Mouse (Mus musculus) 416B (cell line): ENCODE measurements at regions not wholly inside any gene's neighbourhood (a gene's known extent, or its start where the extent isn't known, plus 50 kb on each side); places are given as distances from the start of the nearest gene placed in this dataset.

ENCODE experiments used
- DNase-seq: peaks from one replicate; pipeline ENCODE4 v3.0.0; 2011; ENCODE audit warnings: low read depth

DNA sequence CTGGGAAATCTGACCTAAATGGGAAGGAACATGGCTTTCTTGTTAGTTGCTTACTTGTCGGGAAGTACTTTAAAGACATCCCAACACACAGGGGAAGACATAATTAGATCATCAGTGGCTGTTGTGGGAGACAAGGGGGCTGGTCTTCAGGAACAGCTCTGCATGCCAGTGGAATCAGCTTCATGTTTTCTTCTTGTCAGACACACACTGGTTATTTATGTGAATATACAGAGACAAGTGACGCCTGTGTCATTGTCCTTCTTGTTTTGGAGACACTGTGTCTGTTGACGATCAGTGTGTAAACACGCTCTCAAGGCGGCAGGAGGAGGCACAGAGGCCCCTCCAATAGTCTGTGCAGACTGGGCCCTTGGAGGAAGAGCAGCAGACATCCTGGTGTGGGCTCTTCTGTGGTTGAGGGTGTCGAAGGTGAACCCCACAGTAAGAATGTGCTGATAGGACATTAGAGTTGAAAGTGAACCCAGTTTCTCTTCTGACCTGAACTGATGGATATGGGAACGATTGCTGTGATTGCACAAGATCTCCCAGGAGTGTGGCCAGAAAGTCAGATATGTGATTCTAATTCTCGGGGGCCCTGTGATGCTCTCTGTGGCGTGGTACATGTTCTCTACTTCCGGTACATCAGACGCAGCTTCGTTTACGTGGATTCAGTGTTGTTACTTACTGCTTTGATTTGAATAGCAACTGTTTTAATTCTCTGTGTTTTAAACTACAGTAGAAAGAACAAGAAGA is 151.9 kb upstream of the Gm5148 start:
- DNase-seq: no peak

DNA sequence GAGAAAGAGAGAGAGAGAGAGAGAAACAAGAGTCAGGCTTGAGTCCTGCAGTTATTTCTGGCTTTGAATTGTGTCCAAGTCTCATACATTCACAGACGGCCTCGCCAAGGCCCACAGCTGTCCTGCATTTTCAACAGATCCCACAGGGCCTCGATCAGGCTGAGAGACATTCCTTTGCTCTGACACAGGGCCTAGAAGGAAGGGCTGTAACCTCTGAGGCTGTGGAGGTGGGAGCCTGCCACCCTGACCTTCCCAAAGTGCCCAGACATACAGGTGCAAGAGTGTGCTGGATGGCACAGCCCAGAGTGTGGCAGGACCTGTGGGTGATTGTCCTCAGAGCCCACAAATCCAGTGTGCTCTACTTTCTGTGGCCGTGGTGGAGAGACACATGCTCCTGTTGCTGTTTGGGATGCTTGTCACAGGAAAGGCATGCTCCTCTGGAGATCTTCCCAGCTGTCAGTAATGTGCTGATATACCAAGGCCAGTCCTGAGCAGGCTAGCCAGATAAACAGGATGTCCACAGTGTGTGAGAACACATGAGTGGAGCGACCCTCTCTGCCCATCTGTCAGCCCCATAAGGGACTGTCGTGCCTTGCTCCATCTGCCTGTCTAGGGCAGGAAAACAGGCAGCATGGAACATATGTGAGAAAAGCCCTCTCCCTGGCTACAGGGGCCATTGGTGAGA is 151.2 kb upstream of the Gm5148 start:
- no peak for DNase-seq

DNA sequence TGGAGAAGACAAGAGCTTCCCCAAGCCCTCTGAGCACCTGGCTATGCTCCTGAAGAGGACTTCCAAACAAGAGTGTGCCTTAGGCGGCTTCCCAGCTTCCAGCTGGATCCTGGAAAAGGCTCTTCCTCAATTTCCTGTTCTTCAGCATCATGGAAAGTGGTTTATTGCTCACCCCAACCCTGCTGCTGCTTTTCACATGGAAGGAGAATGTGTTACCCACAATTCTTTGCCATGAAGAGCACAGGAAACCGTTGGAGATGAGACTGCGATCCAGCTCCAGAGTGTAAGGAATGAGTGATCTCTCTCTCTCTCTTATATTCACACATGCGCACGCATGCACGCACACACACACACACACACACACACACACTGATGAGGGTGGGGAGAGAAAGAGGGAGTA is 150.6 kb upstream of the Gm5148 start:
- DNase-seq: no peak

DNA sequence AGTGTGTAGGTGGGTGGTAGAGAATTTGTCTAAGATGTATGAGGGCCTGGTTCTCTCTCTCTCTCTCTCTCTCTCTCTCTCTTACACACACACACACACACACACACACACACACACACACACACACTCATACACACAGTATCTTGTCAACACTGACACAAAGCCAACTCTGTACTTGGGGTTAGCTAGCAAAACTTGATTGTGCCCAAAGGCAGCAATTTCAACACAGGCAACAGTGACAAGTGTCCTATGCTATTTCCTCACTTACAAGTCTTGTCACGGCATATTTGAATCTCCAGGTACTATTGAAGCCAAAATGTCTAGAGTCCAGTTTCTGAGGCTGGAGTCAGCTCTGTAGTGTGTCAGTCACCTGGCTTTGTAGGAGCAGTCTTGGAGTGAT is 150.1 kb upstream of the Gm5148 start:
- no peak for DNase-seq

DNA sequence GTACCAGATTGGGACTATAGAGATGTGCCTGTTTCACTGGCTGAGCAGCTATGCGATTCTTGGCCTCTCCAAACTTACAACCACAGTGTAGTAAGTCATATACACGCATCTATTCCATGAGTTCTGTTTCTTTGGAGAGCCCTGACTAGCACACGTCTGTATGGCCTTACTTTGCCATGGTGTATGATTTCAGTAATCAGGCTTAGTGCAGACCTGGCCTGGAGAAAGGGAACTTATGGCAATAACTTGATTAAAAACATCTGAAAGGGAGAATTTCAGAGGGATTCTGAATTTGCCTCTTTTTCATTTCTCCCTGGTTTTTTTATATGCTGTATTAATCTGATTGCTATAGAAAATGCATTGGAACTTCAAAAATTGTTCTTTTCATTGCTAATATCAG is 148.0 kb upstream of the Gm5148 start:
- DNase-seq: no peak

DNA sequence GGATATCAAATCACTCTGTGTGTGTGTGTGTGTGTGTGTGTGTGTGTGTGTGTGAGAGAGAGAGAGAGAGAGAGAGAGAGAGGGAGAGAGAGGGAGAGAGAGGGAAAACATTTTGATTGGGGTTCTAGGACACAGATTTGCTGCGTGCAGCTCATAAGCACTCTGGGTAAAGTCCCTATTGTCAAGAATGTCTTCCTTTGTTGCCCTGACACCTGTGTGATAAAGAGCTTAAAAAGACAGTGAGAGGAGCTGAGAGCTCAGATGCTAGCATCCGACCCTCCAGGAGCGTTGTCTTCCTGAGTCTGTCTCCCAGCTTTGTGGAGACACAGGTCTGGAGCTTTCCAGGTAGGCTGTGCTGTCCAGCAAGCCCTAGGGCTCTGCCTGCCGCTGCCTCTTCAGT is 146.8 kb upstream of the Gm5148 start:
- no peak for DNase-seq

DNA sequence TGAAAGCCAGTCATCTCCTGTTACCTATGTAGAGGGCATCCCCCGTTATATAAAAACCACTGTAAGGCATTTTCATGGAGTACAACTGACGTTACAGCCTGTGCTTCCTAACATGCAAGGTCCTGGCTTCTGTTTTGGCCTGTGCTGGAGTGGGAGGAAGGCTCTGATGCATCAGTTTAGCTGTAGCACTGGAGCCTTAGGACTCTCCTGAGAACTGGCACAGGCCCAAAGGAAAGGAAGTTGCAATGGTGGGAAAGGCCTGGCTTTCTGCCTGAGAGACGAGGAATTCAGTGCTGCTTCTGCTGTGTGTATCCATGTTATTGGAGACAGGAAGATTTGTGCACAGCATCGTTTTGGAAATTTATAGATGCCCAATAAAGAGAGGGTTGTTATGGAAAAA is 144.2 kb upstream of the Gm5148 start:
- DNase-seq: no peak

DNA sequence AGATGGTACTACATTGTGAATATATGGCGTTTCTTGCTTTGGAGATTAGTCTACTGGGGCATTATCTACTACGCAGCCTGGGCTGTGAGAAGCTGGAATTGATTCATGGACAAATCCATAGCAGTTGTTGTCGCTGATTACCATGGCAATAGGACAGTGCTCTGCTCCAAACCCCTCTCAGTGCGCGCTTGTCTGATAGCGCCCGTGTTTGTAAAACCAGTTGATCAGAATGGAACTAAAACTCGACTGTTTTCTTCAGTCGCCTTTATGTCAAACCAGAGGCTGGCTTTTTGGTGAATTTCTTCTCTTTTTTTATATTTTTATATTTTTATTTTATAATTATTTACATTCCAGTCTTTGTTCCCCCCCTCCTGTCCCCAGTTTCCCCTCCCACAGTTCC is 138.5 kb upstream of the Gm5148 start:
- DNase-seq: no peak

DNA sequence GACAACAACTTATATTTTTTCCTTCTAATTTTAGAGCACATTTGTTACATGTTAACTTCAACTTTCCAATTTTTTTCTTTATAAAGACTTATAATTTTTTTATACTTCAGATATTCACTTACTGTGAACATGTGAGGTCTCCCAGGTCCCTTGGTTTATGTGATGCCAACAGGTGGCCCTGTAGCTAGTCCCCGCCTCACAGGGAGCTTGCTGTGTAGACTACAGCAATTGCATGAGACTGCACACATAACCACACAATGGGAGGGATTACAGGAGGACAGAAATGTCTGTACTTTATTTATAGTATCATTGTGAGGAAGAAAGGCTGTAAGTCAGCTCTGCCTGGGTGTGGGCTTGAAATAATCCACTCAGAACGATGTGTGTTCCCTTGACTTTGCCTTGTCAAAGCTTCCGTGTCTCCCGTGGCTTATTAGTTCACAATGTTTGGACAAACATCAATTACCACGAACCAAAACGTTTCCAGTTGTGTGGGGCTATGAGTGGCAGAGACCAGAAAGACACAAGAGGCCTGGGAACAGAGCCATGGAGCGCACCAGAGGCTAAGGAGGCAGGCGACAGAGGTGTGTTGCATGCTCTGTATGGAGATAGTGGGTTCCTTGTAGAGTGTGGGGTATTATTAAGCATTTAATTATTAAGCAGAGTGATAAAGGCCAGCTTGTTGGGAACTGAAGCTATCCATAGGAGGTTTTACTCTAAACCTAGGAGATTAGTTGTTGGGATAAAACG is 136.6 kb upstream of the Gm5148 start:
- DNase-seq: no peak

DNA sequence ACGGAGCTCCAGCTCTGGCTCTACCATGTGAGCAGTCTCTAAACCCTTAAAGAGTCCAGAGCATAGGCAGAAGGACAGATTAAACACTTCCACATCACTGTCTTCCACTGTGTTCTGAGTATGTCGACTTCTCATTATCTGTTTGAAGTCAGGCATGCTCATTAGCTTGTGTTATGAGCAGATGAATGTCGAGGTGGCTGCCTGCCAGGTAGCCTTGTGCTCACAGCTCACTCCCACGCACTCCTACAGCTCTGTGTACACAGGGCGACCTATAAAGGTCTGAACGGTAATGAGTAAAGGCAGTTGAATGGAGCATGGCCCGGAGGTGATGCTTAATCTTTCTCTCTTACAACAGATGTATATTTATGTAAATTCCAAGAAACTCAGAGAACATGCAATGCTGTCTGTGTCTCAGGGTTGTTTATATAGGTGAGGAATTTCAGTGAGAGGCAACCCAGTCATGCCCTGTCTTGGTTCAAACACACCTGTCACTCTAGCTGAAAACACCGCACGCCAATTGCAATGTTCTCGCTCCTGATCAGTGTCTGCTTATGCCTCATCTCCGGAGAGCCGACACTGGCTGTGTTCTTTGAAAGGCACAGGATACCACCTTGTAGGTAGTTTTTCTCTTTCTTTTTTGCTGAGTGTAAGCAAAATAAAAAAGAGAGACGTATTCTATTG is 135.9 kb upstream of the Gm5148 start:
- no peak for DNase-seq

DNA sequence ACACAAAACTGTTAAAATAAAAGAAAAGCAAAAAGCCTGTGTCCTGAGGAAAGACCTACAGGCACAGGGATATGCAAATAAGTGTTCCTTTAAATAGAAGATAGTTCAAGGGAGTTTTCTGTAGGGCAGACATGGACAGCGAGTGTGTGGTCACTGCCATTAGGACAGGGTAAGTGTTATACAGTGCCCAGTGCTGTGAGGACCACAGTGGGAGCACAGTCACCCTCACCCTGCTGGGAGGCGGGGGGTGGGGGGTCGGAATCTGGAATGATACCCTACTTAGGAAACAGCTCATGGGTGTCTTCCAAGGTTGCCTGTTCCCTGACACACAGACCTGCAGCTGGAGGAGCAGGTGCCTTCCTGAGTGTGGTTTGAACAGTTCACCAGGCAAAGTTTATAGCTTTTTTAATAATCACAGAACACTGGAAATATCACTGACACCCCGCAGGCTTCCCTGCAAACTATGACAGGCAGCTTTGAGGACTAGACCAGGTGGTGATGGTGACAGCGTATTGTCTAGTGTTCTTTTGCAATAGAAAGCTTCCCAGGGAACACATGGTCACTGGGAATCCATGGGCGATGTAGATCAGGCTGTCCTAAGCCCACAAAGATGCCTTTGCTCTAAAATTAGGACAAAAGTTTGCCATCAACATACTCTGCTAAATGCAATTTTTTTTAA is 134.5 kb upstream of the Gm5148 start:
- DNase-seq: no peak

DNA sequence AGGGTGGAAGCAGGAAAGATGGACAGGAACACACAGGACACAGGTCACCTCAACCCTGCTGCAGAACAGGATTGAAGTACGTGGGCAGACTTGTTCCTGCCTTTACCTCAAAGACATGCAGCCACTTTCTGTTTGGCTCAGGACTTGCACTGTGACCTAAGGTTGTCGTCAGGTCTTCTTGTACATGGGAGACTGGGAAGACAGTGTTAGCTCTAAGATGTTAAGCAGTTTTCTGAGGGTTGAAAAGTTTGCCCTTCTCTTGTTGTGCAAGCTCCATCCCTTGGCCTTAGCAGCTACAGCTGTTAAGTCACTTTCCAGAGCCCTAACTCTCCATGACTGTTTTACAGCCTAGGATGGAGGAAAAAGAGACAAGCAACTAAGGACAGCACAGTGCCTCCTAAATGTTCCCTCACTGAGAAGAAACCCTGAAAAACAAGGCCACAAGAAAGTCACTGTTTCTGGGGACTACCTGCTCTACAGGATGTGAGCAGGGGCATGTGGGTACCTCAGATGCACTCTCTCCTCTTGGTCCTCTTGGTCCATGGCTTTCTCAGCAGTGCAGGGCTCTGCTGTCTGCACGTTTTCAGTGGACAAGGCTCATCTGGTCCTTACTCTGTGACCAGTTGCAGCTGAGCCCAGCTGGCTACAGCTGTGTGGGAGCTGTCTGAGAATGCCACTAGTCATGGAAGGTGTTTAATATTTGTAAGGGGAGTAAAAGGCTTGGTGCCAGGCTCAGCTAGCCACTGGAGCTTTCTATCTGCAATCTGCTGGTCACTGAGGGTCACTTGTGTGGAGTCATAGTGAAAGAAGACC is 122.1 kb upstream of the Gm5148 start:
- DNase-seq: no peak

DNA sequence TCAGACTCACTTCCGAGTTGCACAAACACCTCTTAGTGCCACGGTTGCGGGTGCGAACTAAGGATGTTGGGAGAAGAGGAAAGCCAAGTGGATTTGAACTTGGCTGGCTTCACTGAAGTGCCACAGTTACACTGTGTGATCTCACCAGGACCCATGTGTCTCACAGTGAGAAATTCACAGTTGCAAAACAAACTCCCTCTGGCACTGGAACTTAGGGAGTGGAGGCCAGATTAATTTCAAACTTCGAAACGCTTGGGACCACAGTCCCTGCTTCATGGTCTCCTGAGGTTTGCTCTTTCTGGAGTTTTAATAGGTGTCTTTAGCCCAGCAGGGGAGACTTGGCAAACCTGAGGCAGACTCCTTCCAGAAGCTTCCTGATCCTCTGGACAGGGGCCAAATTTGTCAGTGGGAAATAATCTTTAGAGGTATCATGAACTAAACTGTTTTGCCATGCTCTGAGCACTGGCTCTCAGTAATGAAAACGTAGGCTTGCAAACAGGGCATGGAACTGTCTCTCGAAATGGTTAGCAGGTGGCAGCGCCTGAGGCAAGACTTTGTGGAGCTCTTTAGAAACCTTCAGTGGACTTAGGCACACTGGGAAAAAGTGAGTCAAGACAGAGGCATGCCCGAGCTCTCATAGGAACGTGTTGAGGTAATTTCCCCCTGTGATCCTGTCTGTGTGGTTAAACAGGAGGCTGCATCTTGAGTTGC is 121.2 kb upstream of the Gm5148 start:
- DNase-seq: no peak

DNA sequence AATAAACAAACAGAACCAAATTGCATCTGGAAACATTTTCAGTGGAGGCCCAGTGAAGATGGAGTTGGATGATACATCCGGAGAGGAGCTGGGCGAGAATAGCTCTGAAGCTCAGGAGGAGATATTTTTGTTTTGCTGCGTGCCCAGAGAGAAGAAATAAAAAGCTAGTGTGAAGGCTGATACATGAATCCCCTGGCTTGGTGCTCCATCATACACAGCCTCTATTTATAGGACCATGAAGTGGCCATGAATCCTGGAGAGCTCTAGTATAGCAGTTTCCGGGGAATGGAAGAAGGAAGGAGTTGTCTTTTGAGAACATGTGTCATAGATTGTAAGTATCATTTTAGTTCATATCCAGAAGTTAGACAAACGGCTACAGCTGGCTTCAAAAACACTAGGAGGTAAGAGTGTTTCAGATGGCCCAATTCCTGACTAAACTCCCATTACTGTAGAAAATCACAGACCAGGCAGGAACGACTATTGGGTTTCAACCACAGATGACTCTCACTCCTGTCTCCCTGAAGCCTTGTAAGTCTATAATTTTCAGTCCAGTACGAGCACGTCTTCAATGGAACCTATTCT is 120.5 kb upstream of the Gm5148 start:
- no peak for DNase-seq

DNA sequence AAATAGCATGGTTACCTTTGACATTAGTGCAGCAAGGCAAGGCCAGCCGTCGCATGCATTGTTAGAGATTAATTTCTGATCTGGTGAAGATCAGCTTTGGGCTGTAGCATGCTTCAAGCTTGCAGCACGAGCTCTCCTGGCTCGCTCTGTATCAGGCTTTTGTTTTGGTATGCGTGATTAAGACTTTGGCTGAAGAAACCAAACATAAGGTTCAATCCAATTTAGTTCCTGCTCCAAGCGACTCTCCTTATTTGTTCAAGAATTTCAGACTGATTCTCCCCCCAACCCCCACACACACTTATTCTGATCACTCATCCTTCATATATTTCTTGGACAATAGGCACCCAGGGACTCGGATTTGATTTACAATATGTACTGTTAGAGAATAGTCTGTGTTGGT is 118.0 kb upstream of the Gm5148 start:
- no peak for DNase-seq

DNA sequence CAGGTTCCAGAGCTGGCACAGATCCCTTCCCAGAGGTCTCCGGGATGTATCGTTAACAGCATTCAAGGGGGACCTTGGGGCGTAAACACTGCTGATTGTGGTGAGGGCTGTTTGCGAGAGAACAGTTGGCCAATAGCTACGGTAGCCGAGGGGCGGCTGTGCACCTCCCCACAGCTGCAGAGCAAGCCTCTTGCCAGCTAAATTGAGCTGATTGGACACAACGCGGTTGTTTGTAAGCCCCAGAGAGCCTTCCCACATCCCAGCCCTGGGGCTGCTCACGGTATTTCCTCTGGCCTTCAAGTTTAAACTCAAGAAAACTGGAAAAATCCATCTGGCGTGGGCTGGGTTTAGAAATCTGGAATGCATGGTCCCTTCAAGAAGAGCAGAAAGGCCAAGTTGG is 114.6 kb upstream of the Gm5148 start:
- DNase-seq: no peak

DNA sequence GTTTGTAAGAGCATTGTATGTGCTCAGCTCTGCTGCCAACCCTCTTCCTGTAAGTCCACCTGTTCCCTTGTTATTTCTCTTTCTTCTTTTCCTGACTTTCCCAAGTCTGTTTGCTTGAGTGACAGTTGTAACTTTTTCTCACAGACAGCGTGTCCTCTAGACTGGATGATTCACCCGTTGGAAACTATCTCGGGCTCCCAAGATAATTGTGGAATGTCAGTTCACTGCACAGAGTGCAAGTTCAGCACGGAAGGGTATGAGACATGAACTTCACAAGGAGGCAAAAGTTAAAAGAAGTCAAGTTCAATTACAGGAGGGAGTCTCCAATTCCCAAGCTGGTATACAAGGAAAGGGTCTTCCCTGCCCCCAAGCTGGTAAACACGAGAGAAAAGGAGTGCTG is 112.5 kb upstream of the Gm5148 start:
- DNase-seq: no peak

DNA sequence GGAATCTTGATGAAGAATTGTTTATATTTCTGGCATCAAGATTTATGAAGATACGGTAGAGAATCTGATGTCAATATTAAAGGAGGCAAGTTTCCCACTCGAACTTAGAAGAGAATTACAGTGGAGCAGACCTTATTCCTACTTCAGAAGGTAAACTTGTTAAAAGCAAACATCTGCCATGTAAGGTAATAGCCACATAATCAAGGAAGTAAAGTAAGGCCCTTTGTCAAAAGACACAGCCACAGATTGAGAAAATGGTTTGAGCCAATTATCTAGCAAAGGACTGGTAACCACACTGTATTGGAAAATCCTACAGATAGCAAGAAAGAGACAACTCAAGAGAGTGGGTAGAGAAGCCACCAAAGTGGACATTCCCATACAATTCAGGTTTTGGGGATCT is 111.4 kb upstream of the Gm5148 start:
- DNase-seq: no peak

DNA sequence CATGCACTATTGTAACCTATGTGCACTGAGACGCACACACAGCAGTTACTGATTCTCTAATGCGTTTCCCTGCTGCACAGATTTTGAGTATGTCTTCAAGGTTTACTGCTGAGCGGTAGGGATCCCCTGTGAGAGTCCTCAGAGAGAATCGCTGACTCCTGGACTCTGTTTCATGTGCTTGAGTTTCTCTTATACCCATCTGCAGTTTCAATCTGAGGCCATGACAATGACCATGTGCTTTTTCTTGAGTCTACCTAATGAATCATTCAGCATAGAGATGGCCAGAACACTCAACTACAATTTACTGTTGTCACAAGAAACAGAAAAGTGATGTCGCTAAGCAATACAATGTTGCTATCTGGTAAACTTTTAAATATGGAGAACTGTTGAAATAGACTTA is 110.8 kb upstream of the Gm5148 start:
- DNase-seq: no peak

DNA sequence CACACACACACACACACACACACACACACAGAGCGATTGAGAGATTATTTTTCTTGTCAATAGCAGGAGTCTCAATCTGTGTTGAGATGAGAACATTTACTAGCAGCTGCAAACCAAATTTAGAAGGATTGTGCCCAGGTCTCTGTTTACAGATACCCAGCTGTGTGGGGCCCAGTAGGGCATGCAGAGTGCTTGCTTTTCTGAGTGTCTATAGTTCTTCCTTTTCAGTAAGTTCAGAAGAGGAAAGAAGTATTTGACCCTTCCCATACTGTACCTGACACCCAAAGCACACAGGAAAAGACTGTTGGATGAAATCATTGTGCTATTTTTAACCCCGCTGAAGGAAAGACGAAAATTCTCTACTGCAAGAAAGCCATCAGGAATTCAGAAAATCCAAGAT is 110.3 kb upstream of the Gm5148 start:
- no peak for DNase-seq
